Mouse (Mus musculus): Measurements from ENCODE around the gene Tmem254a.
"Not testable (repeated sequence)": the region's sequence is repeated elsewhere in the genome, so short reads cannot be mapped to it uniquely, and the experiment has no call there.

The Tmem254a gene

DNA sequence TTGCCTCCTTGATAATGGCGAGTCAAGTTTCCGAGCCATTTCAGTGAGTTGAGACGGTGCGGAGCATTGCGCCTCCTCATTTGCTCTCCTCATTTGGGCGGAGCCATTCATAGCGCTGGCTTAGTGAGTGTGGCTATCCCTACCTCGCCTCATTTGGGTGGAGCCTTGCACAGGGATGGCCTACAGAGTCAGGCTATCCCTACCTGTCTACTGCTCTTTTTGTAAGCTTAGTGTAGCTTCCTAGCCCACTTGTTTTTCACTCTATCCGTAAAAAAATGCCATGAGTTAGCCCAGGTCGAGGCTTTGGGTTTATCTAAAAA is at the start of gene Tmem254a:
Tmem254a (minus strand) TSS at position 111 of the 320 bp plus-strand sequence.
- in situ Hi-C loops (cut with MboI, MseI): not testable (repeated sequence)

DNA sequence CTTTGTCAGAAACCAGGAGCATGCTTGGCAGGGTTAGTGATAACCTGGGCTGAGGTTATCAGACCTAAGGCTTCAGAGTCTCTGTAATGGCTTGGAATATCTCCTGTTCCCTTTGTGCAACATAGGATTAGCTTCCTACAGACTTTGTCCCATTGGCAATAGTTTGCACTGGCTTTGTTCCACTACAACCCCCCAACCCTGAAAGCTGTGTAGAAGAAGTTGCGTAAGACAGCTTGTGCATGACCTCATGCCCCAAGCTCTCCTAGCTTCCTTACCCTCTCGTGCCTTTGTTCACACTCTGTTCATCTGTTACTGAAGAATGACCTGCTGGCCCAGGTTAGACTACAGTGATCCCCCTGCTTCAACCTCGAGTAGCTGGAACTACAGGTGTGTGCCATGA is 30.4 kb upstream of the Tmem254a start:
- in situ Hi-C loops (cut with MboI, MseI): not testable (repeated sequence)

DNA sequence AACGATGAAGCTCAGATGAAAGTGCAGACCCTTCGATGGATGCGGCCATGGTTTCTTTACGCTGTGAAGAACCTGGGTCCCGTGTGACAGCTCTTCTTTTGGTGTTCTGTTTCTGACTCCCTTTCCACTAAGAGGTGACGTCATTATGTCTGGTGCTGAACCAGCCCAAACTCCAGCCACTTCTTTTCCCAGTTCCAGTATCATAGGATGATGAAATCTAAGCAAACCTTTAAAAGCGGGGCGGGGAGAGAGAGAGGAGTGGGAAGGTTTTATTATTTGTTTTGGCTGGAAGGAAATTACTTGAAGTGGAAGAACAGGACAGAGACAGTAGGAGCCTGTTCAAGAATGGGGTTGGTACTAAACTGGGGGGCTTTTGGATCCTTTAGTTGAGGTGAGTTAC is 10.5 kb upstream of the Tmem254a start, which contains the start of gene Cphx1:
Cphx1 (plus strand) TSS at position 301 of the 400 bp plus-strand sequence.
- in situ Hi-C loops (cut with MboI, MseI): not testable (repeated sequence)

DNA sequence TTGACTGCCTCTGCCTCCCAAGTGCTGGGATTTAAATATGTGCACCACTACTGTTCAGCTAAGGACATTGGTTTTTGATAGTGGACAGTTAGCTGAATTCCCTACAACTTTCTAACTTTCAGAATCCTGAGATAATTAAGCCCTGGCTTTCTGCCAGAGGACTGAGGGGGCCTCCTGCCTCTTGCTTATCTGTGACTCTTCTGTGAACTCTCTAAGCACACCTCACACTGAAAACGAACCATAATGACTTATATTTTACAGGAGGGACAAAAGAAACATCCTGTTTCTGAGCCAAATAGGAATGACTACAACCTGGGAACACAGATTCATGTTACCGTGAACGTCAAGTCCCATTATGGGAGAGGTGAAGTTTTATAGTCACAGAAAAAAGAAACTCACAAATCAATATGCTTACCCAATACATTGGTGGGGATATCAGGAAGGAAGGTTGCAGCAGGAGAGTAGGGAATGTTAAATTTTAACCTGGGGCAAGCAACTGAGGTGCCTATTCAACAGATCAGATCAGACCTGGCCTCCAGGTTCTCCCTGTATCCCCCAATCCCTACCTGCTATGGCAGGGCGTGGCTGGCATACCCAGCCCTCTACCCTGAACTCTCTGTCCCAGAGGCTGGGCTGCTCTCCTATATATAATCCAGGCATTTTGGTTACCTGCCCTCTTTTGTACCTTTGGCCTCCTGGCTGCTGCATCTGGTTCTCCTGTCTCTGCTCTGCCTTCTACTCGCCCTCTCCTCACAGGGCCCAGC is 9.6 kb upstream of the Tmem254a start:
- in situ Hi-C loops (cut with MboI, MseI): not testable (repeated sequence)

DNA sequence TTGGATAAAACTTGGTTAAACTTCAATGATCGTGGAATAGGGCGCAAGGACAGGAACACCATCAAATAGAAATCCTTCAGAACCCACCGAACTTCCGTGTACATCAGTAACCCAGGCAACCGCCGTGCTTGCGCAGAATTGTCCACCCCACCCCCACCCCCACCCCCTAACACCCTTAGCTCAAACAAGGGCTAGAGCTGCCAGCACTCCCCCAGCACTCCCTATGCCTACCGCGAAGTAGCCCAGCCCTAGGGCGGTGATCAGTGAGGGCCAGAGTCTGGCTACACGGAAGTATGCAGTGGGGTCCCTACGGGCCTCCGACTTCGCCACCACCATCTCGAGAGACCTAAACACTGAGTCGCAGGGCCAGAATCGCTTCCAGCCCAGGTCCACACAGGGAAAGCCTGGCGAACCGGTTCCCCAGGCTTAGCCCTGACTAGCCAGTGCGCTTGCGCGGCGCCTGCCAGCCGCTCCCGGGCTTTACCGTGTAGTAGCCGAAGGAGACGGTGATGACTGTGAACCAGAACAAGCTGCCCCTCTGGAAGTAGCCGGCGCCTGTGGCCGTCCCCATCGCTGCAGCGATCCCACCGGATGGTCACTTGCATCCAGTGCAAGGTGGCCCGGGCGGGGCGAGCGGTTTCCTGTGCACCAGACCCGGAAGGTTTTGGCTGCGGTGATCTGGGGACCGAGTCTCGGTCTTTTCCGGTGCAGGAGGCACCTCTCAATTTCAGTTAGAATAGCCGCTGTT is 484 bp downstream of the Tmem254a start:
- in situ Hi-C loops (cut with MboI, MseI): not testable (repeated sequence)

DNA sequence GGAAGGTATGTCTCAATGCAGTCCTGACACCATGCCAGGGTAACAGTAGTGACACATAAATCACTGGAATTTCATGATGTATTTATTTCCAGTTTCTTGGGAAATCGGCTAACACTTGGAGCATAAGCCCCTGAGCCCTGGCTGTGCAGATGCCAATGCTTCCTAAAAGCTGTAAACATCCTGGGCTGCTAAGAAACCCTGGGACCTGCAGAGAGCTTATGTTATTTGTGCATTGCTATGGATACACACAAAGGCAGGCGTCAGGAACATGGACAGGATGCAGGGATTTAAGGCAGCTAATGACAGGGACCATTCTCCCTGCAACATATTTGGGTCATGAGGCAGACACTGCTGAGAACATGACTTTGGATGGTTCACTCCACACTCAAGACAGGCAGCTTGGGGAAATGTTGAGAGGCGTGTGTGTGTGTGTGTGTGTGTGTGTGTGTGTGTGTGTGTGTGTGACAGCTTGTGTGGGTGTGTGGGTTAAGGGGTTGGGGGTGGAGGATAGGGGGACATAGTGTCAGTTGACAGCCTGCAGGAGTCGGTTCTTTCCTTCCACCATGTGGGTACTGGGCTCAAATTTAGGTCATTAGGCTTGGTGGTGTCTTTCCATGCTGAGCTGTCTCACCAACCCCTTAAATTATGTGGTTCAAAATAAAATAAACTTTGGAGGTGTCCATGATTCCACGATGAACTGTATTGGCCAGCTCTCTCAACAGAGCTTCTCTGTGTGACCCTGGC is 8.9 kb downstream of the Tmem254a start:
- in situ Hi-C loops (cut with MboI, MseI): not testable (repeated sequence)

DNA sequence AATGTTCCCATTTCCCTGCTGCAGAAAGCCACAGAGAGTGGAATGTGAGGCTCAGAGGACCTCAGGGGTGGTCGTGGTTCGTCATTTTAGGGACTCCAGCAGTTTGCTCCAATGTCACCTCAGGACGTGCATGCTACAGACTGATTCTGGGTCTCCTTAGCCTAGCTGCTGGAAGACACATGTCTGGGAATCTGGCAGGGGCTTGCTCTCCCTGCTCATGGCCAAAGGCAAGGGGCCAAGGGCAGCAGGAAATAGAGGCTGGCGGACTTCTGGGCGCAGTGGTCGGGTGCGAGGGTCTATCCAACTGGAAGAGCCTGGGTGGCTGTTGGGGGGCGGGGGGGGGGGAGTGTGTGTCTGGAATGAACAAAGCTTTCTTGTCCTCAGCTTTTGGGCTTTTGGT is 18.5 kb downstream of the Tmem254a start:
- in situ Hi-C loops (cut with MboI, MseI): not testable (repeated sequence)

DNA sequence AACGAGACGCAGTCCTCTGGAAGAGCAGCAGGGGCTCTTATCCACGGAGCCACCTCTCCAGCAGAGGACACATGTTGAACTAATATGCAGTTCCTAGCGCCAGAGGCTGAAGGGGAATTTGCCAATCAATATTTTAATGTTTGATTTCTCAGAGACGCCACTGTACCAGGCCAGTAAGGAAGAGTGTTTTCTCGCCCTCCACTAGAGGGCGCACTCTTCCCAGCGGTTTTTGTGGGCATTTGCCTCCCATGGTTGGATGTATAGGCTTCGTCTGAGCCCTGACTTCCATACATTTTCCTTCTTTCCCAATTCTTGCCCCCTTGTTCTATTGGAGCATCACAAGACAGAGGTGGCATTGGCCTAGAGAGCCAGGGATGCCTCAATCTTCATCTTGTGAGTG is 20.2 kb downstream of the Tmem254a start:
- in situ Hi-C loops (cut with MboI, MseI): not testable (repeated sequence)

DNA sequence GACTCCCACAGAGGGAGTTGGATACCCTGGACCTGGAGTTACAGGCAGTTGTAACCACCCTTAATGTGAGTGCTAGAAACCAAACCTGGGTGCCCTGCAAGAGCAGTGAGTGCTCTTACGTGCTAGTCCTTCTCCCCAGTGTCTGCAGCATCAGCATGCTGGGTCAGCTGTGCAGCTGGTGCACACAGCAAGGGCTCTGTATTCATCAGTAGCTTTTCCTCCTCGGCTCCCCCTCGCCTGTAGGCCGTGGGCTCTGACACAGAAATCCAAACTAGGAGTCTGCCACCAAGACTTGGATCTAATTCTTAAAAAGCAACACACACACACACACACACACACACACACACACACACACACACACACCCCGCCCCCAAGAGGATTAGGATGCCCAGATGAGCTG is 22.2 kb downstream of the Tmem254a start:
- in situ Hi-C loops (cut with MboI, MseI): not testable (repeated sequence)

DNA sequence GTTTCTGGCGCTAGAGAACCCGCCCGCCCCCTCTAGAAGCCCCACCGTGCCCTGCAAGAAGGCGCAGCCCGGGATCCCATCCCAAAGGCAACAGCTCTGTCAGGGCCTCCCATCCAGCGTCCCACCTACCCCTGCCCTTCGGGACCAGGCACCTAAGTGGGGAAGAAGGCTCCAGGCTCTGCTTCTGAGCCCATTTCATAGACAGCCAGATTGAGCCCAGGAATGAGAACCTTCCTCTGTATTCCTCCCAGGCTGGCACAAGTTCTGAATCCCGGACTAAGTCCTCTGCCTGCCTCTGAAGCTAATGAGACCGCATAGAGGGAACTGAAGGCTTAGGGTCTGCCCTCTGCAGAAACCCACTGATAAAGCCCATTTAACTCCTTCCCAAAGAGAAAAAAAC is 24.5 kb downstream of the Tmem254a start, which contains the start of gene Plac9a:
Plac9a (minus strand) TSS at position 101 of the 400 bp plus-strand sequence.
- in situ Hi-C loops (cut with MboI, MseI): not testable (repeated sequence)

DNA sequence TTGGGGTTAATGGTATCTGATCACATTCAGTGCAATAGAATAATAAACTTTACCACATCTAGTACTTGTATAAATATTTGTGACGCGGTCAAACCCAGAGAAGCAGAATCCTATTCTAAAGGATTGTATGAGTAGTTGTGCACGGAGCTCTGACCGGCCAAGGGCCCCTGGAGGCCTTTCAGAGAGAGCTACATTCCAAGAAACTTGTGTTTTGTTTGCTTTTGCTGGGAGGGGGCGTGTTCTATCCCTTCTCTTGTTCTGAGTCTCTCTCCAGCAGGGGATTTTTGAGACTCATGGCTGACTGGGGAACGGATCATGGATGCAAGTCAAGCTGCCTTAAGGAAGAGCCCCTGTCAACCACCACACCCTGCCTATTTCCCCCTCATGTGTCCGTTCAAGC is 31.8 kb downstream of the Tmem254a start:
- in situ Hi-C loops (cut with MboI, MseI): loop anchor here in 1 of 2 experiments (10.0 kb wide), 1 partner anchor 1261 kb away; no protein-coding TSS in a partner anchor

DNA sequence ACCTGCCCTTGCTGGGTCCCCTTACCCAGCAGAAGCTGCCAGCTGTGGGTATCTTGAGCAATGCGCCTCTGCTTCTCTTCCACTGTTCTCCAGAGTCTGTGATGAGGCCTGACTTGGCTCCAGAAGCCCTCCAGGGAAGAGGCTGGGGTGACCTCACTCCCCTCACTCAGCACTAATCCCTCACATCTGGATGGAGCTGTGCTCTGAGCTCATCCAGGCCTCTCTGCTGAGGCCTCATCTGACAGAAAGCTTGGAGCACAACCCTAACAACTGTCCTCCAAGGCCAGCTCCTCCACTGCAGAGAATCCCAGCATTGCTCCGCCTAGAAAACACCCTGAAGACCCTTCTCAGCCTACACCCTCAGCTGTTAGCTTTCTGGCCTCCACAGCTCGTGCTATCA is 32.9 kb downstream of the Tmem254a start:
- in situ Hi-C loops (cut with MboI, MseI): loop anchor here in 1 of 2 experiments (10.0 kb wide), 1 partner anchor 1260 kb away; no protein-coding TSS in a partner anchor

DNA sequence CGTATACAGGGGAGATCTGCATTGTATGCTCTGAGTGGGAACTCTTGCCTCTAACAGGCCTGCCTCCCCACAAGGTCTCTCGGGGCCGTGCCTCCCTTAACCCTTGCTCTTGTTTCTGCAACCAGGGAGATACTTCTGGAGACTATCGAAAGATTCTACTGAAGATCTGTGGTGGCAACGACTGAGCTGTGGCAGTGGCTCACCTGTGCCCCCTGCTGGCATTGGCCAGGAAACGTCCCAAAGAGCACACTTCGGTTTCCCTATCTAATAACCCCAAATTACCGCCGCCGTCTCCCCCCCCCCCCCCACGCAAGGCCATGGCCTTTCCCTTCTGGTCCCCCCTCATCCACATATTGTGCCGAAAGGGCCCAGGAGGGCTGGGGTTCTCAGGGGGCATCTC is 41.6 kb downstream of the Tmem254a start:
- in situ Hi-C loops (cut with MboI, MseI): not testable (repeated sequence)

DNA sequence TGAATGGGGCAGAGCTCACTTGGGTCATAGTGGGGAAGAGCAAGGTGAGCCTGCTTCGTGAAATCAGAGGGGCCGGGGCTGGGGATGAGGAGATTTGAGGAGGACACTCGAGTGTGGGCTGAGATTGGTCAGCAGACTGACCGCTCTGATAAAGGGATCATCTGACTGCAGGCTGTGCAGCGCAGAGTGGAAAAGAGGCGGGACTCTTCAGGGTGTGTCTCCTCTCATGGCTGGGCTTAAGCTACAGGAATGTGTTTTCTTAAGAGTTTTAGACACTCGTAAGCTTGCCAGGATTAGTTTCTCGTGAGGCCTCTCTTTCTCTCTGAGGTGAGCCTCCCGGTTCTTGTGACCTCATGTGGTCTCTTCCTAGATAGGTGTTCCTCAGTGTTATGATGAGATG is 45.7 kb downstream of the Tmem254a start:
- in situ Hi-C loops (cut with MboI, MseI): not testable (repeated sequence)

DNA sequence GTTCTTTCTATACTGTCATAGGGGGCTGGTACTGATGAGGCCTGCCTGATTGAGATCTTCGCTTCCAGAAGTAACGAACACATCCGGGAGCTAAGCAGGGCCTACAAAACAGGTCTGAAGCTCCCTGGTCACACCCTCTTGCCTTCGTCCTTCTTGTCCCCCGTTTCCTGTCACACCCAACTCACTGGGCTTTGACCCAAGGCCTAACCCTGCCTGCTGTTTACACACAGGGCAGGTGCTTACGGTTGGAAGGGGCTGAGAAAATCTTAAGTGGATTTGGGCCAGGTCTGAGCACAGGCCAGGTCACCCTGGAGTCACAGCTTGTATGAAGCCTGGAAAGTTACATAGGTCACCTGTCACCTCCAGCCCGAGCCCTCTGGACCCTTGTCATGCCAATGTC is 50.8 kb downstream of the Tmem254a start:
- in situ Hi-C loops (cut with MboI, MseI): loop anchor here in 1 of 2 experiments (10.0 kb wide), 1 partner anchor 52 kb away; no protein-coding TSS in a partner anchor
